Mouse (Mus musculus) B cell, adult 62 days (primary cell): ENCODE results near the gene Olfr1036. TPM values are rescaled to one million over a fixed set of nuclear protein-coding genes. Genes with fewer than 3 reads are reported as not detected.

Source experiments
- total RNA-seq: library from RNA; stranded (reverse); gene quantifications from 4 replicates; pipeline ENCODE4 v1.2.4, GENCODE M21; 2023

The Olfr1036 gene
- not detected in 4 replicates for total RNA-seq

GRCm38 (mm10) chr2:86073692-86074091 lies at the start of gene Olfr1036:
Gene Olfr1036, plus strand, starts transcription at chr2:86073992.

GRCm38 (mm10) chr2:86045561-86045960 lies 28.2 kb upstream of the Olfr1036 start, which contains the start of gene Olfr1034:
Gene Olfr1034, plus strand, starts transcription at chr2:86045861.

GRCm38 (mm10) chr2:86087285-86087684 lies 13.5 kb downstream of the Olfr1036 start, which contains the start of gene Olfr1037:
Gene Olfr1037, minus strand, starts transcription at chr2:86087385.

Other genes starting within 250 kb of the Olfr1036 start
- not detected in 4 replicates for gene Olfr1019, start 228.5 kb upstream of the Olfr1036 start, total RNA-seq
- gene Olfr1020, start 227.0 kb upstream of the Olfr1036 start, total RNA-seq, result not detected in 4 replicates
- gene Olfr1022, start 205.4 kb upstream of the Olfr1036 start, total RNA-seq, result not detected in 4 replicates
- not detected in 4 replicates for gene Olfr1023, start 188.4 kb upstream of the Olfr1036 start, total RNA-seq
- not detected in 4 replicates for gene Olfr1024, start 168.9 kb upstream of the Olfr1036 start, total RNA-seq
- gene Olfr1025-ps1, start 158.8 kb upstream of the Olfr1036 start, total RNA-seq, result not detected in 4 replicates
- not detected in 4 replicates for gene Olfr1026, start 152.4 kb upstream of the Olfr1036 start, total RNA-seq
- 0.15 TPM in 1 of 4 replicates, not detected in the others for gene Olfr1028, start 123.6 kb upstream of the Olfr1036 start, total RNA-seq
- gene Olfr1029, start 100.1 kb upstream of the Olfr1036 start, total RNA-seq, result not detected in 4 replicates
- not detected in 4 replicates for gene Olfr1030, start 94.7 kb upstream of the Olfr1036 start, total RNA-seq
- not detected in 4 replicates for gene Olfr1031, start 83.7 kb upstream of the Olfr1036 start, total RNA-seq
- gene Olfr1032, start 68.5 kb upstream of the Olfr1036 start, total RNA-seq, result not detected in 4 replicates
- gene Olfr1033, start 53.4 kb upstream of the Olfr1036 start, total RNA-seq, result not detected in 4 replicates
- not detected in 4 replicates for gene Olfr1034, start 28.1 kb upstream of the Olfr1036 start, total RNA-seq
- gene Olfr1037, start 13.4 kb downstream of the Olfr1036 start, total RNA-seq, result not detected in 4 replicates
- not detected in 4 replicates for gene Olfr1039, start 61.9 kb downstream of the Olfr1036 start, total RNA-seq
- not detected in 4 replicates for gene Olfr1040, start 72.7 kb downstream of the Olfr1036 start, total RNA-seq
- not detected in 4 replicates for gene Olfr1042, start 87.8 kb downstream of the Olfr1036 start, total RNA-seq
- gene Olfr1043, start 93.5 kb downstream of the Olfr1036 start, total RNA-seq, result not detected in 4 replicates
- gene Olfr1044, start 103.8 kb downstream of the Olfr1036 start, total RNA-seq, result not detected in 4 replicates
- not detected in 4 replicates for gene Olfr52, start 111.7 kb downstream of the Olfr1036 start, total RNA-seq
- gene Olfr1045, start 129.0 kb downstream of the Olfr1036 start, total RNA-seq, result not detected in 4 replicates
- gene Olfr1046, start 145.3 kb downstream of the Olfr1036 start, total RNA-seq, result not detected in 4 replicates
- gene Olfr1047, start 157.4 kb downstream of the Olfr1036 start, total RNA-seq, result not detected in 4 replicates
- gene Olfr1048, start 166.3 kb downstream of the Olfr1036 start, total RNA-seq, result not detected in 4 replicates
- not detected in 4 replicates for gene Olfr1049, start 184.3 kb downstream of the Olfr1036 start, total RNA-seq
- not detected in 4 replicates for gene Olfr1051, start 205.1 kb downstream of the Olfr1036 start, total RNA-seq
- not detected in 4 replicates for gene Olfr1052, start 218.5 kb downstream of the Olfr1036 start, total RNA-seq
- not detected in 4 replicates for gene Olfr1053, start 241.3 kb downstream of the Olfr1036 start, total RNA-seq